Mouse (Mus musculus): ENCODE measurements at regions not wholly inside any gene's neighbourhood (a gene's known extent, or its start where the extent isn't known, plus 50 kb on each side); places are given as distances from the start of the nearest gene placed in this dataset.

DNA sequence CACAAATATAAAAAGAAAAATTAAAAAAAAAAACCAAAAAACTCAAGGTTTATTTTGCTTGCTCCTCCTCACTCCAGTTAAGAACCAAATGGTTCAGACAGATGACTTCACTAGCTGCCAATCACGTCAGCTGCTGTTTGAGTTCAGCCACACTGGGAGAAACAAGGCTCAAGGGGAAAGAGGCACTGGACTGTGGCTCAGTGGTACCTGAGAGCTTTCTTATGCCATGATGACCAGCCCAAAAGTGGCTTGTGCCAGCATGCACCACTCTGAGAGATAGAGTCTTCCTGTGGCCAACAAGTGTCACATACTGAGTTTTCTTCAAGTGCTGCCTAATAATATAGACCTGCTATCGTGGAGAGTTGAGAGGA lies 198.0 kb upstream of the Tprg start:
- TF ChIP-seq CTCF (IDR thresholded peaks at IDR 0.05; ENCODE audit: low read depth, low read length) (no peak), POLR2A (IDR thresholded peaks at IDR 0.05; ENCODE audit: extremely low read depth, insufficient read depth, low read length) (no peak)
